24 mouse cellular contexts compared by ENCODE assay signal in genomic region chr8:113979837-113980236, GRCm38 (mm10).
DNase-seq lines count a peak whose midpoint lies in the region; ATAC-seq and TF ChIP-seq lines count a peak whose summit lies in the region.
"Had no signal": no experiment of that assay in that cellular context is flagged by ENCODE, and none has a peak within 500 bp of the region (broad histone marks: within the 10 kb centered on the region; RNA-seq: fewer than 3 reads in every experiment).

No protein-coding gene starts in this region.

- TF ChIP-seq EP300 in heart, adult 2 months (IDR thresholded peaks at IDR 0.05; ENCODE audit: insufficient read depth, low read depth, low read length): no peak
- TF ChIP-seq EP300 in MEL (IDR thresholded peaks at IDR 0.05; ENCODE audit: low read depth in 1 of 2, low read length in 2 of 2): no peak
- TF ChIP-seq EP300 in stomach, postnatal 0 days (optimal IDR thresholded peaks at IDR 0.05): no peak

- H3K4me1 ChIP-seq in heart, adult 2 months (ENCODE audit: control insufficient read depth, insufficient read depth, low read length): no peaks in the 10 kb centered on the region
- no peaks in the 10 kb centered on the region for H3K4me1 ChIP-seq in heart, embryonic 12.5 days (replicated peaks)
- H3K4me1 ChIP-seq in lung, embryonic 14.5 days (ENCODE audit: insufficient read depth): no peaks in the 10 kb centered on the region
- H3K4me1 ChIP-seq in MEL (ENCODE audit: control insufficient read depth in 1 of 2, insufficient read depth in 2 of 2, low read length in 2 of 2): no peaks in the 10 kb centered on the region
- H3K4me1 ChIP-seq in stomach, postnatal 0 days (replicated peaks; ENCODE audit: control insufficient read depth, insufficient read depth): no peaks in the 10 kb centered on the region
- H3K4me1 ChIP-seq: limb, embryonic 15.5 days; liver, embryonic 15.5 days; megakaryocyte, embryonic 14.5 days; stomach, embryonic 15.5 days had no signal

- peaks cover 6% of the 10 kb centered on the region for H3K9me3 ChIP-seq in heart, embryonic 12.5 days (replicated peaks)
- H3K9me3 ChIP-seq in lung, embryonic 14.5 days (ENCODE audit: low read depth, low read length): no peaks in the 10 kb centered on the region
- H3K9me3 ChIP-seq in MEL (replicated peaks; ENCODE audit: insufficient read depth, low read length): no peaks in the 10 kb centered on the region
- no peaks in the 10 kb centered on the region for H3K9me3 ChIP-seq in stomach, postnatal 0 days (ENCODE audit: control insufficient read depth, low read length)
- H3K9me3 ChIP-seq: limb, embryonic 15.5 days; liver, embryonic 15.5 days; midbrain, embryonic 15.5 days; neural tube, embryonic 15.5 days; stomach, embryonic 15.5 days had no signal

- intact Hi-C loops in heart, adult 2 months (cut with DNase I): no loop called here

- ATAC-seq in heart, embryonic 12.5 days (ENCODE audit: insufficient number of reproducible peaks, low FRiP score): no peak
- ATAC-seq in lung, embryonic 14.5 days (ENCODE audit: insufficient read depth): no peak
- no peak for ATAC-seq in stomach, postnatal 0 days (ENCODE audit: low FRiP score, low TSS enrichment)
- ATAC-seq: intestine, embryonic 16.5 days; midbrain, embryonic 15.5 days had no signal

- no peak overlapping the region for H3K4me3 ChIP-seq in heart, adult 2 months
- H3K4me3 ChIP-seq in heart, embryonic 12.5 days: no peak overlapping the region
- no peak overlapping the region for H3K4me3 ChIP-seq in lung, embryonic 14.5 days (ENCODE audit: low read depth, low read length)
- no peak overlapping the region for H3K4me3 ChIP-seq in MEL (ENCODE audit: control insufficient read depth in 1 of 2, insufficient read depth in 1 of 2, low read depth in 2 of 2, low read length in 2 of 2)
- no peak overlapping the region for H3K4me3 ChIP-seq in stomach, postnatal 0 days (ENCODE audit: low read depth, low read length)
- H3K4me3 ChIP-seq: hindbrain, embryonic 13.5 days; limb, embryonic 15.5 days; liver, embryonic 15.5 days; megakaryocyte, embryonic 14.5 days; midbrain, embryonic 15.5 days; neural tube, embryonic 15.5 days; stomach, embryonic 15.5 days had no signal

- peak; percentile 24 for TF ChIP-seq CTCF in heart, adult 2 months (IDR thresholded peaks at IDR 0.05)
- peak; percentile 47 for TF ChIP-seq CTCF in lung, embryonic 14.5 days (IDR thresholded peaks at IDR 0.05; ENCODE audit: low read depth)
- peak in 2 of 3 experiments; percentile 5 to 13; a peak in 1 of 6 replicates for TF ChIP-seq CTCF in MEL (IDR thresholded peaks at IDR 0.05 in 2 of 3, conservative IDR thresholded peaks at IDR 0.05 in 1 of 3; ENCODE audit: control insufficient read depth in 1 of 3, insufficient read depth in 1 of 3, low read depth in 2 of 3, low read length in 3 of 3, poor library complexity in 1 of 3, severe bottlenecking in 1 of 3)
- TF ChIP-seq CTCF in stomach, postnatal 0 days (IDR thresholded peaks at IDR 0.05; ENCODE audit: low read depth): peak; percentile 47

- no peak overlapping the region for H3K4me2 ChIP-seq in heart, embryonic 12.5 days
- H3K4me2 ChIP-seq in lung, embryonic 14.5 days: no peak overlapping the region
- no peak overlapping the region for H3K4me2 ChIP-seq in stomach, postnatal 0 days (replicated peaks; ENCODE audit: low read depth)
- H3K4me2 ChIP-seq: hindbrain, embryonic 13.5 days; limb, embryonic 15.5 days; liver, embryonic 15.5 days; midbrain, embryonic 15.5 days; neural tube, embryonic 15.5 days; stomach, embryonic 15.5 days had no signal

- H3K27ac ChIP-seq in heart, adult 2 months: no peak overlapping the region
- no peak overlapping the region for H3K27ac ChIP-seq in heart, embryonic 12.5 days (ENCODE audit: poor library complexity, severe bottlenecking)
- H3K27ac ChIP-seq in lung, embryonic 14.5 days (ENCODE audit: low read depth): no peak overlapping the region
- H3K27ac ChIP-seq in MEL (ENCODE audit: control insufficient read depth, low read depth, low read length): no peak overlapping the region
- no peak overlapping the region for H3K27ac ChIP-seq in stomach, postnatal 0 days (replicated peaks)
- H3K27ac ChIP-seq: limb, embryonic 15.5 days; liver, embryonic 15.5 days; midbrain, embryonic 15.5 days; stomach, embryonic 15.5 days had no signal

- H3K79me2 ChIP-seq in heart, adult 2 months (replicated peaks; ENCODE audit: control insufficient read depth, insufficient read depth, low read length): no peaks in the 10 kb centered on the region
- H3K79me2 ChIP-seq in MEL (ENCODE audit: control insufficient read depth, insufficient read depth, low read length, poor library complexity): no peaks in the 10 kb centered on the region

- TF ChIP-seq POLR2A in heart, adult 2 months (IDR thresholded peaks at IDR 0.05; ENCODE audit: insufficient read depth, low read depth, low read length): no peak
- TF ChIP-seq POLR2A in MEL (IDR thresholded peaks at IDR 0.05; ENCODE audit: control insufficient read depth in 1 of 2, insufficient read depth in 1 of 2, low read depth in 1 of 2, low read length in 2 of 2, poor library complexity in 1 of 2): no peak

- no peak for DNase-seq in heart, adult 2 months
- DNase-seq in lung, embryonic 14.5 days: no peak
- no peak for DNase-seq in lung, postnatal 14 days
- DNase-seq in MEL (ENCODE audit: low read depth, low spot score): peak; percentile 3
- no peak for DNase-seq in stomach, postnatal 0 days (ENCODE audit: low spot score)
- no peak for DNase-seq in adrenal gland, adult (ENCODE audit: inconsistent age in 2 of 2, low spot score in 1 of 2)
- DNase-seq: adrenal gland, adult 8-10 months; cerebellum, adult 9-11 months; embryo, embryonic 11 days; gastrocnemius, postnatal 10 days; heart, postnatal 14 days; layer of hippocampus, postnatal 36 days; lung, postnatal 10 days; right cerebral cortex, postnatal 25 days had no signal

- H3K36me3 ChIP-seq in heart, adult 2 months (ENCODE audit: control insufficient read depth, insufficient read depth, low read length): no peaks in the 10 kb centered on the region
- no peaks in the 10 kb centered on the region for H3K36me3 ChIP-seq in heart, embryonic 12.5 days
- H3K36me3 ChIP-seq in lung, embryonic 14.5 days (ENCODE audit: insufficient read depth): no peaks in the 10 kb centered on the region
- no peaks in the 10 kb centered on the region for H3K36me3 ChIP-seq in MEL (ENCODE audit: control insufficient read depth in 1 of 2, insufficient read depth in 2 of 2, low read length in 2 of 2)
- H3K36me3 ChIP-seq in stomach, postnatal 0 days (ENCODE audit: control insufficient read depth, insufficient read depth, low read length): no peaks in the 10 kb centered on the region
- H3K36me3 ChIP-seq: G1E; hindbrain, embryonic 13.5 days; limb, embryonic 15.5 days; liver, embryonic 15.5 days; midbrain, embryonic 15.5 days; neural tube, embryonic 15.5 days; stomach, embryonic 15.5 days had no signal

- 91% methylated on average over 5 of the region's 5 CpGs for WGBS in heart, adult 2 months
- 87% methylated on average over 5 of the region's 5 CpGs for WGBS in heart, embryonic 12.5 days
- 93% methylated on average over 5 of the region's 5 CpGs for WGBS in lung, embryonic 14.5 days
- WGBS in stomach, postnatal 0 days: 96% methylated on average over 5 of the region's 5 CpGs

- H3K9ac ChIP-seq in heart, adult 2 months (ENCODE audit: low read depth, low read length): no peak overlapping the region
- no peak overlapping the region for H3K9ac ChIP-seq in heart, embryonic 12.5 days
- no peak overlapping the region for H3K9ac ChIP-seq in lung, embryonic 14.5 days
- no peak overlapping the region for H3K9ac ChIP-seq in MEL (ENCODE audit: control insufficient read depth, low read depth, low read length, poor library complexity, severe bottlenecking)
- H3K9ac ChIP-seq in stomach, postnatal 0 days (ENCODE audit: low read length): no peak overlapping the region
- H3K9ac ChIP-seq: hindbrain, embryonic 13.5 days; limb, embryonic 15.5 days; liver, embryonic 15.5 days; midbrain, embryonic 15.5 days; neural tube, embryonic 15.5 days; stomach, embryonic 15.5 days had no signal

- TF ChIP-seq RAD21 in MEL (IDR thresholded peaks at IDR 0.05; ENCODE audit: low read depth, low read length): no peak; the same call in 1 of the 2 replicates

- H3K27me3 ChIP-seq in heart, adult 2 months (ENCODE audit: control insufficient read depth, insufficient read depth, low read length): no peaks in the 10 kb centered on the region; the same call in 1 of the 2 replicates
- H3K27me3 ChIP-seq in heart, embryonic 12.5 days (replicated peaks): peaks cover 59% of the 10 kb centered on the region
- H3K27me3 ChIP-seq in lung, embryonic 14.5 days (ENCODE audit: insufficient read depth, low read length): no peaks in the 10 kb centered on the region
- no peaks in the 10 kb centered on the region; a peak in 1 of 4 replicates for H3K27me3 ChIP-seq in MEL (ENCODE audit: control insufficient read depth in 1 of 2, insufficient read depth in 2 of 2, low read length in 2 of 2)
- no peaks in the 10 kb centered on the region for H3K27me3 ChIP-seq in stomach, postnatal 0 days (ENCODE audit: control insufficient read depth, insufficient read depth, low read length)
- H3K27me3 ChIP-seq: megakaryocyte, embryonic 14.5 days; midbrain, embryonic 15.5 days; neural tube, embryonic 15.5 days; stomach, embryonic 15.5 days had no signal

TF ChIP-seq in MEL, 35 proteins besides CTCF, POLR2A, EP300 and RAD21:
- TF ChIP-seq KAT2A (conservative IDR thresholded peaks at IDR 0.05; ENCODE audit: low read depth, low read length): no peak
- TF ChIP-seq MAX (IDR thresholded peaks at IDR 0.05; ENCODE audit: low read length): no peak
- TF ChIP-seq GATA1 (IDR thresholded peaks at IDR 0.05; ENCODE audit: low read depth, low read length): no peak
- no peak for TF ChIP-seq NELFE (IDR thresholded peaks at IDR 0.05; ENCODE audit: low read depth, low read length)
- no peak for TF ChIP-seq MYB (IDR thresholded peaks at IDR 0.05; ENCODE audit: low read depth, low read length)
- no peak for TF ChIP-seq TBP (IDR thresholded peaks at IDR 0.05; ENCODE audit: low read depth, low read length)
- no peak for TF ChIP-seq MAFK (IDR thresholded peaks at IDR 0.05; ENCODE audit: borderline replicate concordance, low read depth, low read length)
- TF ChIP-seq ELF1 (IDR thresholded peaks at IDR 0.05; ENCODE audit: low read depth, low read length): no peak
TF ChIP-seq in MEL: peak in this region for 0.
